Mouse (Mus musculus) lung, adult 2 months (tissue): ENCODE measurements around the gene Cmtm3. TPM values are rescaled to one million over a fixed set of nuclear protein-coding genes. Genes with fewer than 3 reads are reported as not detected.

Experiments used
- DNase-seq: peaks from one replicate; pipeline ENCODE4 v3.0.0; 2022
- H3K4me1 ChIP-seq: fragments of 200-500 bp; 2 replicates; pipeline ENCODE4 v1.6.1; 2011; ENCODE audit warnings: low read length; ENCODE audit not compliant: control insufficient read depth, insufficient read depth
- H3K4me3 ChIP-seq: fragments of 200-500 bp; replicated peaks from 2 replicates; pipeline ENCODE3; 2011; ENCODE audit warnings: low read depth, mild to moderate bottlenecking, control low read depth, low read length; ENCODE audit errors: extremely low read depth
- CTCF ChIP-seq: fragments of 200-500 bp; IDR thresholded peaks from 2 replicates; pipeline ENCODE4 v1.5.1; 2011; ENCODE audit warnings: mild to moderate bottlenecking, low read length, control low read depth; ENCODE audit not compliant: insufficient read depth
- POLR2A ChIP-seq: fragments of 200-500 bp; IDR thresholded peaks from 2 replicates; pipeline ENCODE4 v1.6.1; 2011; ENCODE audit warnings: low read depth, mild to moderate bottlenecking, control low read depth, low read length, borderline replicate concordance; ENCODE audit errors: extremely low read depth
- WGBS: fragments of 180-500 bp; shearing (Covaris S2); methylation state at CpG from one replicate; pipeline ENCODE4 v1.1.7; 2018; 5-methylcytosine and 5-hydroxymethylcytosine counted together
- polyA plus RNA-seq: library from polyadenylated mRNA; depleted of rRNA; stranded (reverse); fragments of >200 nt; gene quantifications from 2 replicates; pipeline ENCODE4 v1.2.3, GENCODE M21; 2012

Gene Cmtm3
- polyA plus RNA-seq, 1 experiment, result 154 TPM

DNA sequence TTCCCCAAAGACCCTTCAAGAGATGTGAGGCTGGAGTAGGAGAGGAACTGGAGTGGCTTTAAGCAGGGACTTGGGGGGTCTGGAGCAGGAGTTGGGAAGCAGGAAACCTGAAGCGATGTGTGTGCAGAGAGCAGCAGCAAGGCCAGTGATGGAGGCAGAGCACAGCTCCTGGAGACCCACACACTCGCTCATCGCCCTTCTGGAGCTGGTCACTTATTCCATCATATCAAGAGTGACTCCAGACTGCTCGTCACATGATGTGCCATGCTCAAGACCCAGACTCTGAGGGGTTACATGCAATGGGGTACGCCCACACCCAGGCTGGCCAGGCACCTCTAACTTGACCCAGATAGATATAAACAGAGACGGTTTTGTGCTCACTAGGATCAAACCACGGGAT lies 41.1 kb downstream of the Cmtm3 start:
- TF ChIP-seq POLR2A (no peak), CTCF (no peak)
- no peak overlapping the region for H3K4me3 ChIP-seq
- H3K4me1 ChIP-seq, result peaks cover 16% of the 10 kb centered on the region
- no peak for DNase-seq
- WGBS, result 82% methylated on average over 7 of the region's 7 CpGs

DNA sequence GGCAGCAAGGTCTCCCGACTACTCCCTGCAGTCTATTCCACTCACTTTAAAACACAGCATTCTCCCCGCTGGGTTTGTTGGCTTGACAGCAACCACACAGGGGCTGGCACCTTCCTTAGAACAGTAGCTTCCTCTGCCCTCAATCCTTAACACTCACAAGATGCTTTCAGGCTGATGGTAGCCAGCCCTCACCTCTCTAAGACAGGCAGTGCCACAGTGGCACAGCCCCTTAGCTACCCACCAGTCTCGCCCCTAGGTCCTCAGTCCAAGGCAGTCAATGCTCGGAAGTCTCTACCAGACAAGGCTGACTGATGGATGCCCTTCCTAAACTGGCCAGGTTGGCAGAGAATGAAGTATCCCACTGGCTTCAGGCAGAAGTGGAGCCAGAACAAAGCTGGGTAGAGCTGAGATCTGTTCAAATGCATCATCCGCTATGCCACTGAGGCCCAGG lies 41.8 kb downstream of the Cmtm3 start:
- WGBS, result 82% methylated on average over 5 of the region's 5 CpGs
- peaks cover 9% of the 10 kb centered on the region for H3K4me1 ChIP-seq
- no peak overlapping the region for H3K4me3 ChIP-seq
- no peak for DNase-seq
- no peak for TF ChIP-seq POLR2A
- TF ChIP-seq CTCF, result no peak

DNA sequence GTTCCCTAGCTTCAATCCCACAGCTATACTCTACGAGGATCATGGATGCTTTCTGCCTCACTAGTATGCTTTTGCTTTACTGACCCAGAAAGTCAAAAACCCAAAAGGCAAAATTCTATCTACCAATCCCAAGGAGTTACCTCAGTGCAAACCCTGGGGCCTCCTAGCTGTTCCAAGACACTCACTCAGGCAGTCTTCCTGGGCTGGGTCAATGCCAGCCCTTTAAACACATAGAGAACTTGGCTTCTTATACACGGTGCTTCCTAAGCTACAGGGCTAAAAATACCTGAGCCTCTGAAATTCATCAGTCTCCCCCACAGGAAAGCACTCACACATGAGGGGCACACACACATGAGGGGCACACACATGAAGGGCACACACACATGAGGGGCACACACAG lies 44.1 kb downstream of the Cmtm3 start:
- 44% methylated on average over 2 of the region's 2 CpGs for whole genome bisulfite sequencing
- no peak overlapping the region for H3K4me3 ChIP-seq

DNA sequence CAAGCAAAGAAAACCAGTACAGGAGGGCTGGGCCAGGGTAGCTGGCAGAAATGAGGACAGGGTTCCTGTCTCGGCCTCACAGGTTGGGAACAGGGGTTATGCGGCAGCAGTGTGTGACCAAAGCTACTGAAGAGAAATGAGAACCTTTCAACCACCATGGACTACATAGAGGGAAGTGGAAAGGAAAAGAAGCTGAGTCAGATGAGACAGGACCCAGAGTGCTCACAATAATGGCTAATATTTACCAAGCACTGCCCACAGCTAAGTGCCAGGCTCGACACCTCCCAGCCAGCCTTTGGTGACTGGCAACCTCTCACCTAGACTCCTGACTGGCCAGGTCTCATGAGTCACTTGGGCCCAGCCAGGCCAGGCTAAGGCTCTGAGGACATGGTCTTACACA lies 44.8 kb downstream of the Cmtm3 start:
- 56% methylated on average over 3 of the region's 3 CpGs for WGBS
- Histone ChIP-seq H3K4me3 (no peak overlapping the region), H3K4me1 (peaks cover 10% of the 10 kb centered on the region; the same call in 1 of the 2 replicates)
- DNase-seq, result peak; percentile 46
- no peak for TF ChIP-seq POLR2A
- TF ChIP-seq CTCF, result no peak

More for the DNA sequence above, 44.1 kb downstream of the Cmtm3 start:
- no peak for TF ChIP-seq POLR2A
- TF ChIP-seq CTCF, result no peak
- DNase-seq, result no peak
- peaks cover 10% of the 10 kb centered on the region; the same call in 1 of the 2 replicates for H3K4me1 ChIP-seq

DNA sequence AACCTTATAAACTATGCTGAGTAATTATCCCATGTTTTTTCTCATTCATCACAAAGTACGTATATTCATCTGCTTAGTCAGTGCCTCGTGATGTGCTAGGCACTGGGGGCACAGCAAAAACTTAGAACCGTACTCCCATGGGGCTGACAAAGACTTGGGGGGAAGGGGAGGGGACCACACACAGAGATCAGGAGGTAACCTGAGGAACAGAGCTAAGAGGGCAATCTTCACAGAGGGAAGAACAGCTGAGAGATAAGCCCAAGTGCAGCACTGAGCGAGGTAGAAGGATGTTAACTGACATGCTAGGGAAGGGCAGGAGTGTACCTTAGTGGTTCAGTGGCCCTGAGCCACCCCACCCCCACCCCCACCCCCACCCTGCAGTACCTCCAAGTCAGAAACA lies 47.5 kb downstream of the Cmtm3 start:
- Histone ChIP-seq H3K4me1 (peaks cover 10% of the 10 kb centered on the region; the same call in 1 of the 2 replicates), H3K4me3 (no peak overlapping the region)
- WGBS, result 72% methylated on average over 4 of the region's 4 CpGs
- DNase-seq, result no peak
- TF ChIP-seq CTCF (no peak), POLR2A (no peak)

DNA sequence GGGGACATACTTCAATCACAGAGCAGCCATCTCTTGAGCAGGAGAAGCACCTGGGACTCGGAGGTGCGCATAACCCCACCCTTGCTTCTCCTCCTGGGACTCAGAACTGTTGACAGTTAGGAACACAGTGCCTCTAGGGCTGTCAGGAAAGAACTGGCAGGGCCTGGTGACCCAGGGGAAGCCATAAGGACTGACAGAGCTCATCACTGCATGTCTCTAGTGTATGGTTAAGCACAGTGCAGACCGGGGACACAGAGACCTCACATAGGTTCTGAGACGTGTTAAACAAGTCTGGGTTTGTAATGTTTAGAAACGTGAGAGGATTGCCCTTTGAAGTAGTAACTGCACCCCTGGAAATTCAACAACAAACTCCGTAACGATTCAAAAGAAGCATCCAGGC lies 48.3 kb downstream of the Cmtm3 start:
- TF ChIP-seq POLR2A, result no peak
- TF ChIP-seq CTCF, result no peak
- Histone ChIP-seq H3K4me1 (peaks cover 9% of the 10 kb centered on the region; the same call in 1 of the 2 replicates), H3K4me3 (no peak overlapping the region)
- DNase-seq, result no peak
- WGBS, result 56% methylated on average over 7 of the region's 7 CpGs

DNA sequence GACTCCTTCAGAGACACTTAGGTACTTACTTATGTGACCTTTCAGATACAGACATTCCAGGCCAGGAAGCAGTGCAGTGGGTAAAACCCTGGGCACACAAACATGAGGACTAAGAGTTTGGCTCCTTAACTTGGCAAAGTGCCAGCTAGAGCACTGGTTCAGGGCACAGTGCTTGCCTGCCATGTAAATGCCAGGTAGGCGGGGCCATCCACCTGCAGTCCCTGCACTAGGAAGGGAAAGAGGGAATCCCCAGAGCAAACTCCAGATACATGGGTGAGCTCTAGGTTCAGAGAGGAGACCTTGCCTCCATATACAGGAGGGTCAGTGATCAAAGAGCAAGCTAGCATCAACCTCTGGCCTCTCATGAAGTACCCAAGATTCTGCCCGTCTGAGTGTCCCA lies 48.8 kb downstream of the Cmtm3 start:
- peak; percentile 23 for DNase-seq
- WGBS, result 67% methylated on average over 2 of the region's 2 CpGs

DNA sequence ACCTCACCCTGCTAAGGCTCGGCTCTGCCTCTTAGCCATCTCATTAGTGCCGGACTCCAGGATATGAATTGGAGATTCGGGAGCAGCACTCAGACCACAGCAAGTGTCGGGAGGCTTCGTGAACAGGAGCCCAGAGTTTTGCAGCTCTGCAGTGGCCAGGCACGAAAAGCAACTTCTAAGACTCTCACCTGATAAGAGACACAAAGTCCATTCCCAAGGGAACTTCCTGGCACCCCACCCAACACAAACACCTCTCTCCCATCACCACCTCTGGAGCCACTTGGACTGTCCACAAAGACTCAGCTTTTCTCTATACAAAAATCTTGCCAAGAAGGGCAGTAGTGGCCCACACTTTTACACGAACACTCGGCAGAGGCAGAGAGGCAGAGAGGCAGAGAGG lies 51.0 kb downstream of the Cmtm3 start:
- no peak for DNase-seq
- WGBS, result 70% methylated on average over 8 of the region's 8 CpGs
- H3K4me1 ChIP-seq, result peaks cover 2% of the 10 kb centered on the region; the same call in 1 of the 2 replicates
- no peak for TF ChIP-seq CTCF
- TF ChIP-seq POLR2A, result no peak
- no peak overlapping the region for H3K4me3 ChIP-seq

More for the DNA sequence above, 48.8 kb downstream of the Cmtm3 start:
- TF ChIP-seq POLR2A (no peak), CTCF (no peak)
- H3K4me1 ChIP-seq, result peaks cover 8% of the 10 kb centered on the region; the same call in 1 of the 2 replicates
- no peak overlapping the region for H3K4me3 ChIP-seq

DNA sequence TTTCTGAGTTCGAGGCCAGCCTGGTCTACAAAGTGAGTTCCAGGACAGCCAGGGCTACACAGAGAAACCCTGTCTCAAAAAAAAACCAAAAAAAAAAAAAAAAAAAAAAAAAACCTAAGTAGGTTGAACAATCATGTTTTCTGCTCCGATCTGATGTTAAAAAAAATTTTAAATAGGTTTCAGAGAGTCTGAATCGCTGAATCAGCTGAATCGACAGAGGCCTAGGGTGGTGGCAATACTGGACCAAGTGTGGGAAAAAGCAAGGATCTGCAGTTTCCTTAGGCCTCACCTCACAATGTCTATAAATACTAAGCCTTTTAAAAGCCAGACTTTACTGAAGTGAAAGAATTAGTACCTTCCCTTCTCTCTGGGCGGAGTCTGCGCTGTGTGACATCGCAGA lies 53.9 kb downstream of the Cmtm3 start:
- H3K4me1 ChIP-seq, result 0 out of 2 replicates have a peak, but pooled peaks cover 2% of the 10 kb centered on the region
- no peak for DNase-seq
- WGBS, result 91% methylated on average over 7 of the region's 7 CpGs
- TF ChIP-seq CTCF (no peak), POLR2A (no peak)
- H3K4me3 ChIP-seq, result no peak overlapping the region

DNA sequence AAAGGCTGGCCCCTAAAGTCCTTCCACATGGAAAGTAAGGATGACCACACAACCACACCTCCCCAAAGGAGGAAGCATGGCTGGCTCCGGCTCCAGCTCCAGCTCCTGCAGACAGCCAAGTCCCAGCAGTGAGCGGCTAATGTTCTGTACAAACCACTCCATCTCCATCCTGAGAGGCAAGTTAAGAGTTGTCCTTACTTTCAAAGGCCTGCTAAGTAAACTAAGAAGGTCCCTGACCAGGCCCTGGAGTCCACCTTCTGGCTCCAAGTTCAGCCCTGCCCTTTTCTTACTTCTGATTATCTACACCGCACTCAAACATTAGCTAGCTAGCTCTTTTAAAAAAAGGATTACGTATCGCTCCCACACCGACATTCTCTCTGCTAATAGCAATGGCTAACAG lies 54.6 kb downstream of the Cmtm3 start:
- 0 out of 2 replicates have a peak, but pooled peaks cover 2% of the 10 kb centered on the region for H3K4me1 ChIP-seq
- peak; percentile 46 for DNase-seq
- no peak overlapping the region for H3K4me3 ChIP-seq
- TF ChIP-seq POLR2A (no peak), CTCF (no peak)
- WGBS, result 70% methylated on average over 6 of the region's 6 CpGs
